Mouse (Mus musculus) hindbrain, embryonic 14.5 days (tissue): ENCODE measurements around the gene Pgpep1. TPM values are rescaled to one million over a fixed set of nuclear protein-coding genes. Genes with fewer than 3 reads are reported as not detected.

ENCODE experiments used
- ATAC-seq: fragments of 200-750 bp; cut with Nextera tagmentation; 2 replicates; pipeline ENCODE4 v1.8.0; 2017; ENCODE audit warnings: moderate number of reproducible peaks, mild to moderate bottlenecking, moderate TSS enrichment, moderate library complexity; ENCODE audit not compliant: low FRiP score
- DNase-seq: peaks from one replicate; pipeline ENCODE4 v3.0.0-alpha.2; 2015; ENCODE audit warnings: low spot score
- H3K27ac ChIP-seq: fragments of 300-500 bp; sonication (generic); 2 replicates; pipeline ENCODE4 v1.5.1; 2014; ENCODE audit warnings: mild to moderate bottlenecking, moderate library complexity
- H3K27me3 ChIP-seq: fragments of 300-500 bp; sonication (generic); 2 replicates; pipeline ENCODE4 v1.6.1; 2014; ENCODE audit warnings: mild to moderate bottlenecking, low read length, mixed read lengths; ENCODE audit not compliant: control insufficient read depth, insufficient read depth
- H3K36me3 ChIP-seq: fragments of 300-500 bp; sonication (generic); replicated peaks from 2 replicates; pipeline ENCODE4 v1.6.1; 2014; ENCODE audit not compliant: control insufficient read depth, insufficient read depth
- H3K4me1 ChIP-seq: fragments of 300-500 bp; sonication (generic); replicated peaks from 2 replicates; pipeline ENCODE4 v1.6.1; 2014; ENCODE audit warnings: antibody characterized with exemption, low read length, mixed read lengths; ENCODE audit not compliant: control insufficient read depth, insufficient read depth
- H3K4me2 ChIP-seq: fragments of 300-500 bp; sonication (generic); replicated peaks from 2 replicates; pipeline ENCODE4 v1.6.1; 2014; ENCODE audit warnings: mild to moderate bottlenecking, moderate library complexity
- H3K4me3 ChIP-seq: fragments of 300-500 bp; sonication (generic); replicated peaks from 2 replicates; pipeline ENCODE4 v1.5.1; 2014; ENCODE audit warnings: mild to moderate bottlenecking, low read length
- H3K9ac ChIP-seq: fragments of 300-500 bp; sonication (generic); 2 replicates; pipeline ENCODE4 v1.6.1; 2014
- H3K9me3 ChIP-seq: fragments of 300-500 bp; sonication (generic); 2 replicates; pipeline ENCODE4 v1.6.1; 2016; ENCODE audit warnings: low read length; ENCODE audit not compliant: control insufficient read depth
- WGBS: fragments of 180-500 bp; shearing (Covaris S2); extraction: QIAGEN DNeasy Blood & Tissue Kit; methylation state at CpG from one replicate; pipeline ENCODE4 v1.1.7; 2014; 5-methylcytosine and 5-hydroxymethylcytosine counted together
- polyA plus RNA-seq: library from polyadenylated mRNA; unstranded; fragments of >200 nt; fragmentation: Nextera tagmentation; extraction: Ambion mirVana; gene quantifications from 2 replicates; pipeline ENCODE4 v1.2.1, GENCODE M21; 2014

The Pgpep1 gene
- polyA plus RNA-seq = 74.0 and 89.3 TPM in 2 replicates

DNA sequence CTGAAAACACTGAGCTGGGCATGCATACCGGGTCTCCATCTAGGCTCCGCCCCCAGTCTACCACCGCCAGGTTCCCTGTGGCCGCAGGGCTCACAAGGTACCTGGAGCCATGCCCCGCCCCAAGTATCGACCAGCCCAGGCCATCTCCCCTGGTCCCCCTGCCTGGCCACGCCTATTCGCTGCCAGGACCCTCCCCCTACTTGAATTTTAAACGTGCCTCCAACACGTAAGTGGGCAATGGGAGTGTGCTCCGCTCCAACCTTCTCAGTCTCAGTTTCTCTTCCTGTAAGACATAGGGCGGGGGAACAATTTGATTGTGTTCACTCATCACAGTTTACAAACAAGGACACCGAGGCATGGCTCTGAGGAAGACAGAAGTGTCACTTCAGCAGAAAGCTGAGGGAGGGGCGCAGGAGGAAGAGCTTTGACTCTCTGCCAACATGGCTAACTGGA, at the start of gene Pgpep1:
Gene Pgpep1 (minus strand): TSS at position 116 of the 453 bp plus-strand sequence.
- Histone ChIP-seq H3K4me1 (peaks cover 16% of the 10 kb centered on the region), H3K4me2 (peak within 1 kb of the TSS; percentile 95), H3K36me3 (no peaks in the 10 kb centered on the region), H3K9ac (peak within 1 kb of the TSS; percentile 84), H3K27me3 (no peaks in the 10 kb centered on the region), H3K27ac (peak within 1 kb of the TSS; percentile 83), H3K9me3 (no peaks in the 10 kb centered on the region), H3K4me3 (peak within 1 kb of the TSS; percentile 87)
- WGBS = 5% methylated on average over 14 of the region's 14 CpGs
- DNase-seq (no peak), ATAC-seq (no peak; the same call in none of the 2 replicates)

DNA sequence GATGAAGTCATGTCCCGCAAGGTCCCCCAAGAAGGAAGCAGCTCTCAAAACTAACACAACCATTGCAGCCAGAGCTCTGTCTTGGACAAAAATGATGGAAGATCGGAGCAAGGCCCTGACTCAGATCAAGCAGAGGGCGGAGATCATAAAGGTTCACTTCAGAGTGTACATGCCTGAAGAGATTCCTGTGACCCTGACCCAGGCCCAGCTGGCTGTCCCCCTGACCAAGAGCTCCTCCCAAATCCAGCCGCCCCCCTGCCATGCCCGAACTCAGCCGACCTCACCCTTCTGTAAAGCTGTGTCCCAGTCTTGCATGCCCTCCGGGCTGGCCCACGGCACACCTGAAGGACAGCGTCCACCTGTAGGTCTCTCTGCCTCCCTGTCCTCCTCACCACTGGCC, 49.6 kb upstream of the Pgpep1 start:
- Histone ChIP-seq H3K4me1 (no peaks in the 10 kb centered on the region), H3K9ac (no peak overlapping the region), H3K4me2 (no peak overlapping the region), H3K27ac (no peak overlapping the region), H3K9me3 (no peaks in the 10 kb centered on the region), H3K4me3 (no peak overlapping the region), H3K27me3 (no peaks in the 10 kb centered on the region), H3K36me3 (no peaks in the 10 kb centered on the region)
- no peak for ATAC-seq
- 90% methylated on average over 9 of the region's 9 CpGs for WGBS
- no peak for DNase-seq

DNA sequence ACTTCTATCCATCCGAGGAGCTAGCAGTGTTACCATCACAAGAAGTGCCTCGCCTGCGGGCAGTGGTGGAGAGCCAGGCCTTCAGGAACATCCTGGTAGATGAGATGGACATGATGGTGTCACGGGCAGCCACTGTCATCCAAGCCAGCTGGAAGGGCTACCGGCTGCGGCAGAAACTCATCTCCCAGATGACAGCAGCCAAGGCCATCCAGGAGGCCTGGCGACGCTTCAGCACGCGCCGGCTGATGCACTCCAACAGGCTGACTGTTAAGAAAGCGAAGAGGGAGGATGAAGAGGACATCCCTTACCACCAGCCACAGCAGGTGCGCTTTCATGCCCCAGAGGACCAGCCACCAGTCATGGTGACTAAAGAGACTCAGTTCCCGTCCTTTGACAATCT, 48.1 kb upstream of the Pgpep1 start:
- no peak overlapping the region for H3K4me3 ChIP-seq
- H3K4me1 ChIP-seq = no peaks in the 10 kb centered on the region
- no peak for DNase-seq
- peaks cover 2% of the 10 kb centered on the region; the same call in 1 of the 2 replicates for H3K36me3 ChIP-seq
- no peaks in the 10 kb centered on the region for H3K9me3 ChIP-seq
- H3K9ac ChIP-seq = no peak overlapping the region
- ATAC-seq = no peak
- H3K27ac ChIP-seq = no peak overlapping the region
- H3K27me3 ChIP-seq = no peaks in the 10 kb centered on the region
- no peak overlapping the region for H3K4me2 ChIP-seq
- 90% methylated on average over 14 of the region's 14 CpGs for WGBS

DNA sequence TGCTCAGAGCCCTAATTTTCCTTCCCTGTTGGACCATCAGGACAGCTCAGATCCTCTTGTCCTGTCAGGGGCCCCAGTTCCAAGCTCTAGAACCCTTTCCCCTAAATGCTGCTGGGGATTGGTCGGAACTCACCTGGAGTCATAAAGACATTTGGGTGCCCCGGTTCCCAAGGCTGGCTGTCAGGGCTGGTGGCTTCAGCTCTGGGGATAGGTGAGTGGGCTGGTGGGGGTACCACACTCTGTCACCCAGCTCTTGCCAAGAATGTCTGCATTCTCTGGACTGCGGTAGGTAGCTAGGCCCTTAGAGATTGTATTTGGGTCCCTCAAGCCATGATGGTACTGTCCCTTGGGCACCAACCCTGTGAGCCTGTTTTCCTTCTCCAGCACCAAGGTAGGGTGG, 43.1 kb upstream of the Pgpep1 start, which contains the start of gene Iqcn:
Gene Iqcn (plus strand): TSS at position 171 of the 400 bp plus-strand sequence.
- no peaks in the 10 kb centered on the region for H3K9me3 ChIP-seq
- peaks cover 9% of the 10 kb centered on the region for H3K36me3 ChIP-seq
- peak within 1 kb of the TSS; percentile 86 for H3K4me2 ChIP-seq
- ATAC-seq = no peak
- no peak within 1 kb of the TSS for H3K4me3 ChIP-seq
- H3K4me1 ChIP-seq = peaks cover 23% of the 10 kb centered on the region
- no peaks in the 10 kb centered on the region for H3K27me3 ChIP-seq
- DNase-seq = no peak
- no peak within 1 kb of the TSS for H3K9ac ChIP-seq
- H3K27ac ChIP-seq = no peak within 1 kb of the TSS
- WGBS = 90% methylated on average over 3 of the region's 3 CpGs

DNA sequence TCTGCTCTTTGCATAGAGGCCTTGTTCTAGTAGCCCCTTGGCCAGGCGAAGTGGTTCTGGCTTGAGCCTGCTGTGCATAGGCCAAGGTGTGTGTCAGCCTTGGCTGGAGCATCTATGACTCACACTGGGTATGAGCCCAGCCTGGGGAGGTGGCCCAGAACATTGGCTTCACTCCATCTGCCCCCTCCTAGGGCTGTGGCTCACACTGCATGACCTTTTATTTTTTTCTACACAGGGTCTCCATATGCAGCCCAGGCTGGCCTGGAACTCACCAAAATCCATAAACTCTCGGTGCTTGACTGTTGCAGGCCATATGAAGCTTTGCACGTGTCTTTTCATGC, 42.6 kb upstream of the Pgpep1 start:
- H3K36me3 ChIP-seq = peaks cover 9% of the 10 kb centered on the region
- DNase-seq = no peak
- H3K4me3 ChIP-seq = no peak overlapping the region
- 84% methylated on average over 3 of the region's 3 CpGs for WGBS
- no peaks in the 10 kb centered on the region for H3K9me3 ChIP-seq
- H3K4me2 ChIP-seq = peak overlapping the region; percentile 86; the same call in 1 of the 2 replicates
- H3K27me3 ChIP-seq = no peaks in the 10 kb centered on the region
- H3K9ac ChIP-seq = no peak overlapping the region
- peaks cover 28% of the 10 kb centered on the region for H3K4me1 ChIP-seq
- no peak overlapping the region for H3K27ac ChIP-seq
- no peak for ATAC-seq

DNA sequence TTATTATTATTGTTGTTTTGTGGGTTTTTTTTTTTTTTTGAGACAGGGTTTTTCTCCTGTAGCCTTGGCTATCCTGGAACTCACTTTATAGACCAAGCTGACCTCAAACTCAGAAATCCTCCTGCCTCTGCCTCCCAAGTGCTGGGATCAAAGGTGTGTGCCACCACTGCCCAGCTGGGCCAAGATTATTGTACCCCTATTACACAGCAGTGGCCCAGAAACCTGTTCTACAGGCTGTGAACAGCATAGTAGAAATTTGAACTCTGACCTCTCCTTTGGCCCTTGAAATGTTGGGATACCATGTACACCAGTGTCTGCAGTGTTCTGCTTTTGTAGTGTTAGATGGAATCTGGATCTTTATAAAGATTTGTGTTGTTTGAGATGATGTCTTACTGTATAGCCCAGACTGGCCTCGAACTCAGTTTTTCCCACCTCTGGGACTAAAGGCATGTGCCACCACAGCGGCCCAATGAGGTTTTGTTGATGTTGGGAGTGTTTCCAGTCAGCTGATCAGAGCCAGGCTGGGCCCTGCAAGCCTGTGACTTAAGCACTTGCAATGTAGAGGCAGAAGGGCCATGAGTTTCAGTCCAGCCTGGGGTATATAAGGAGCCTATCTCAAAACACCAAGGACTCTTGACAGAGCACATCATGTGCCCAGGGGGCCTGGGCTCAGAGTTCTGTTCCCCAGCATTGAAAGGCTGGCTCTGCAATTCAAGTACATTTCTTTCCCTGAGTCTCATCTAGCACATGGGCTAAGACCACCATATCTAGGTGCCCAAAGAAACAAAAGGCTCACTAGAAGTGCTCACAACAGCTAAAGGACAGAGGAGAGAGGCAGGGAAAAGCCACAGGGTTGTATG, 42.0 kb upstream of the Pgpep1 start:
- Histone ChIP-seq H3K9ac (no peak overlapping the region; the same call in 1 of the 2 replicates), H3K27me3 (no peaks in the 10 kb centered on the region), H3K27ac (no peak overlapping the region), H3K4me1 (peaks cover 34% of the 10 kb centered on the region), H3K9me3 (no peaks in the 10 kb centered on the region), H3K4me3 (peak overlapping the region; percentile 99; the same call in 1 of the 2 replicates), H3K4me2 (peak overlapping the region; percentile 86), H3K36me3 (peaks cover 9% of the 10 kb centered on the region)
- 77% methylated on average over 2 of the region's 2 CpGs for WGBS
- no peak for ATAC-seq
- no peak for DNase-seq

DNA sequence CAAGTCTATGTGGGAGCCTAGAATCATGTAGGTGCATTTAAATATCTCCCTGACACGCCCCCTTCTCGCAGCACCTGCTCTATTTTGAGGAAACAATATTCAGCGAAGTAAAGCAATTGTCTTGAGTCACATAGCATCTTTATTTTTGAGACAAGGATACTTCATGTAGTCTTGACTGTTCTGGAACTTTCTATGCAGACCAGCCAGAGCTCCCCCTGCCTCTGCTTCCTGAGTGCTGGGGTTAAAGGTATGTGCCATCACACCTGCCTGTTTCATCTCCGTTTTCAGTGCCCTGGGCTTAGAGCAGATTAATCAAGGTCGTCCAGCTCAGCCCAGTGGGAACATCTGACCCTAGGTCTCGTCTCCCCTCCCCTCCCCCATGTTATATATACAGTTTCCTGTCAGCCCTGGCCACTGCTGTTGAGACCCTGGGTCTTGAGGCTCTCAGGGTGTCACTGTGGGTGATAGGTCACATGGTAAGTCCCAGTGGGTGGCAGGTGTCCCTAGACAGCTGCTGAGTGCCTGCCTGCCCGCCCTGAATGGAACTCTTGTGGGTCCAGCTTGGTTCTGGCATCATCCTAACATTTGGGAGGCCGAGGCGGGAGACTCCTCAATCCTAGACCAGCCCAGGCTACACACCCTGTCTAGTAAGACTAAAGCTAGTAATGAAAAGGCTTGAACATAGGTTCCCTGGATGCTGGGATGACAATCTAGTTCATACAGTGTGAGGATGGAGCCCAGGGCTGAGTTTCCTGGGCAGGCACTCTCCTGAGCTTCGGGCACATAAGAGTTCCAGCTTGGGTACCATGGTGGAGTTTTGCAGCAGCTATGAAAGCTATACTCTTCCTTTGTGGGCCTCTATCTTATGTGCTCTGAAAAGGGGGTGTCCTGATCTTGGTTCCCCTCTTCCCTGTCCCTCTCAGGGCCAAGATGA, 41.1 kb upstream of the Pgpep1 start:
- DNase-seq (no peak), ATAC-seq (no peak)
- H3K4me3 ChIP-seq = peak overlapping the region; percentile 99
- H3K9me3 ChIP-seq = no peaks in the 10 kb centered on the region
- H3K9ac ChIP-seq = peak overlapping the region; percentile 99
- H3K36me3 ChIP-seq = peaks cover 9% of the 10 kb centered on the region
- peak overlapping the region; percentile 99 for H3K27ac ChIP-seq
- 51% methylated on average over 10 of the region's 10 CpGs for WGBS
- peak overlapping the region; percentile 86 for H3K4me2 ChIP-seq
- H3K4me1 ChIP-seq = peaks cover 42% of the 10 kb centered on the region
- no peaks in the 10 kb centered on the region for H3K27me3 ChIP-seq

DNA sequence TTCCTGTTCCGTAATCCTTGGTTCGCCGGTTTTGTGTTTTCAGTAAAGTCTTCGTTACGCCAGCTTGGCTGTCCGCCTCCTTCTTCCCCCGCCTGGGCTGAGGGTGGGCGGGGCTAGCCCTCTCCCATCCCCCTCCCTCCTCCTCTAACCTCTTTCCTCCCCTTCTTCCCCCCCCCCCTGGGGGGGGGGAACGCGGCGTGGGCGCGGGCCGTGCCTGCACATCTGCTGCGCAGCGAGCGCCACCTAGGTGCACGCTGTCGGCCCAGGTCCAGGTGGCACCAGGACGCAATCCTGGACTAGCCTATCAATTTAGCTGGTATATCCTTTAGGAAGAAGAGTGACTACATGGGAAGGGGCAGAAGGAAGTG, 40.4 kb upstream of the Pgpep1 start:
- peak overlapping the region; percentile 99 for H3K4me3 ChIP-seq
- H3K9me3 ChIP-seq = no peaks in the 10 kb centered on the region
- H3K4me2 ChIP-seq = peak overlapping the region; percentile 86
- H3K27ac ChIP-seq = peak overlapping the region; percentile 99
- peak overlapping the region; percentile 99 for H3K9ac ChIP-seq
- DNase-seq (peak; percentile 94), ATAC-seq (peak; percentile 31)
- H3K4me1 ChIP-seq = peaks cover 50% of the 10 kb centered on the region
- H3K36me3 ChIP-seq = peaks cover 9% of the 10 kb centered on the region
- no peaks in the 10 kb centered on the region for H3K27me3 ChIP-seq
- 0% methylated on average over 20 of the region's 20 CpGs for WGBS
